Mouse (Mus musculus) left cerebral cortex, adult 2 months (tissue): Measurements from ENCODE around the gene Hkdc1. TPM values are rescaled to one million over a fixed set of nuclear protein-coding genes. Genes with fewer than 3 reads are reported as not detected.

Source experiments
- DNase-seq, 2 experiments: peaks; one replicate each; pipeline ENCODE4 v3.0.0; 2021 to 2022; ENCODE audit warnings: low spot score in 2 of 2, mixed read lengths in 1 of 2; ENCODE audit errors: extremely low spot score in 1 of 2
- H3K27ac ChIP-seq: fragments of 200-600 bp; 2 replicates; pipeline ENCODE4 v1.8.1; 2022
- H3K4me3 ChIP-seq: fragments of 200-600 bp; 2 replicates; pipeline ENCODE4 v1.8.1; 2022
- CTCF ChIP-seq: fragments of 200-600 bp; IDR thresholded peaks from 2 replicates; pipeline ENCODE4 v1.8.1; 2022; ENCODE audit warnings: antibody characterized with exemption, mild to moderate bottlenecking, moderate library complexity
- intact Hi-C: fragments of 180-260 bp; cut with DNase I; formaldehyde crosslinking; loops from one replicate; pipeline ENCODE4 v1.15.1; 2025
- total RNA-seq, 2 experiments: library from RNA; stranded (reverse); gene quantifications; 2 replicates each; pipeline ENCODE4 v1.2.3; 2021

Gene Hkdc1
- total RNA-seq, 2 experiments from 2014 or later, result 10.1 to 11.4 TPM

DNA sequence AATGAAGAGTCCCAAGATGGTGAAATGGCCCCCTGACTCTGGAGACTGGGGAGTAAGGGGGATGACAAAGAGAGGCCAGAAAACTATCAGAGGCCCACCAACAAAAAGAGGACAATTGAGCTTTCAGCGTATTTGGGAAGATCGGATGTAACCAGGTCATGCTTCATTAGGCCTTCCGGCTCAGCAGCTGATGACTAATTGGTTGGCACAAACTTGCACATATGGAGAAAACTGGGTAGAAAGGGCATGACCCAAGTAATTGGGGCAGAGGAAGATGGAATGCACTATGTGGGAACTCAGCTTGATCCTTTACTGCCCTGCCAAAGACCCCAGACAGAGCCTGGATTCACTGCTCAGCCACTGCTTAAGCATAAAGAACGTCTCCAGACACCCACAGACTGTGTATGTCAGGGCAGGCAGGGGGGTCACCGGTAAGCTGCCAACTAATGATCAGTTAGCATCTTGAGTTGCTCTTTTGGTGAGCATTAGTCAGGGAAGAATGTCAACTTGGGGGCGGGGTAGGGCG is 3.4 kb downstream of the Hkdc1 start:
- DNase-seq, result no peak
- Histone ChIP-seq H3K27ac (no peak overlapping the region), H3K4me3 (no peak overlapping the region)
- no peak for TF ChIP-seq CTCF
- intact Hi-C loops, result no loop called here

DNA sequence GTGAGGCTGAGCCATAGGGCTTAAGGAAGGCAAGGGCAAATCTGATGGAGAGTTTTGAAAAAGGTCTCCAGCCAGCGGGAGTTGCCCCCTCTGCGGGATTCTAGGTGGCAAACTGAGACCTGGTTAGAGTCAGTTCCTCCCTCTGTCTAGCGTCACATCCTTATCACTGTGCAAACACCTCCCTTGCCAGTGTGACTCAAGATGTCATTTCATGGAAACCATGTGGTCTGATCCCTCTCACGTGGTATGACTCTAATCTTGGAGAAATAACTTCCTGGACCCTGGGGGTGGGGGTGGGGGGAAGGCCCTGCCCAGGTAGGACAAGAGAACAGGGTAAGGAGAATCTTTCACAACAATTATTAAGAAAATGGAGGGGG is 8.7 kb downstream of the Hkdc1 start:
- no peak for DNase-seq
- intact Hi-C loops, result loop anchor here (5.0 kb wide), 1 partner anchor 71 kb away; no protein-coding TSS in a partner anchor
- no peak overlapping the region for H3K4me3 ChIP-seq
- no peak for TF ChIP-seq CTCF
- no peak overlapping the region for H3K27ac ChIP-seq

DNA sequence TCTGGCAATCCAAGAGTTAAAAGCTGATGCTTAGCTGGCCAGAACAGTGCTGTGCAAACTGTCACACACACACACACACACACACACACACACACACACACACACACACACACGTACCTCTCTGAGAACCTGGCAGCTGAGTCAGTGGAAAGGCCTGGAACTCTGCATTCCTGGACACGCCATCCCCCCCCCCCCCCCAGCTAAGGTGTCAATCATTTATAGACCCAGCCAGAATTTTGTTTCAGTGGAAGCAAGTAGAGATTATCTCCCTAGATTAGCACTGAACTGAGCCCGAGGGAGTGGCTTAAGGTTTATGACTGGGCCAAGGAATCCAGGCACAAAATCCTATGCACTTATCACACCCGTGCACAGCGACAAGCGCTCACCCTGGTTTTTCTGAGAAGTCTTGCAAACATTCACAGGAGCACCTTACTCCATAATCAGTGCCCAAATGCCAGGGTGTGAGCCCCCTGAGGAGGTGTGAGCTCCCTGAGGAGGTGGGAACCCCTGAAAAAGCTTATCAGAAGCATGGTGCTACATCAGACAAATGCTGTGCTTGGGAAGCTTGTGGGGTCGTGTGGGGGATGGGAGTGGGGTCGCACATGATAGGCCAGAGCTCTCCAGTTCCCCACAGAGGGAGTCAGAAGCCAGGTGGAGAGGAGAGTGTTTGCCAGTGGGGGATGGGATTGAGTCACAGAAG is 9.2 kb downstream of the Hkdc1 start:
- DNase-seq, result no peak
- no peak for TF ChIP-seq CTCF
- intact Hi-C loops, result loop anchor here (5.0 kb wide), 1 partner anchor 71 kb away; no protein-coding TSS in a partner anchor
- Histone ChIP-seq H3K27ac (peak overlapping the region; percentile 11; the same call in 1 of the 2 replicates), H3K4me3 (no peak overlapping the region)

GRCm38 (mm10) chr10:62411431-62412410 is 10.6 kb downstream of the Hkdc1 start:
- Histone ChIP-seq H3K27ac (peak overlapping the region; percentile 76), H3K4me3 (peak overlapping the region; percentile 23)
- peak in 1 of 2 experiments; percentile 28 for DNase-seq
- intact Hi-C loops, result loop anchor here (1.0 to 5.0 kb wide), 3 partner anchors 69 to 225 kb away; no protein-coding TSS in a partner anchor
- no peak for TF ChIP-seq CTCF

DNA sequence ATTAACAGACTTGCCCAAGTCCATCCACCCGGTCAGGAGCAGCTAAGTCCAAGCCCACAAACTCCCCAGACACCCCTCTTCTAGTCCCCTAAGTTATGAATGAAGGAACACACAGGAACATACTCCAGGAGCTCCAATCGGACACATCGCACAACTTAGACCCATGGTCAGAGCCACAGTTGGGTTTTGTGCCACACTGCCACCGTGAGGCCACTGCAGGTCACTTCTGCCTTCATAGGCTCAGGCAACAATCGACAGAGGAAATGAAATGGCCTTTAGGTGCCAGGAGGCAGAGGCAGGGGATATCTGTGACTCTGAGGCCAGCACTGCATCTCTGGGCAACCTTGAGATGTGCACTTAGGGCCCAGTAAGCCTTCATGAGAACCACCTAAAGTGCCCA is 11.3 kb downstream of the Hkdc1 start:
- peak; percentile 62 to 76 for DNase-seq
- TF ChIP-seq CTCF, result peak; percentile 84
- intact Hi-C loops, result loop anchor here (1.0 to 5.0 kb wide), 3 partner anchors 69 to 224 kb away; no protein-coding TSS in a partner anchor
- Histone ChIP-seq H3K4me3 (peak overlapping the region; percentile 23), H3K27ac (peak overlapping the region; percentile 76)

DNA sequence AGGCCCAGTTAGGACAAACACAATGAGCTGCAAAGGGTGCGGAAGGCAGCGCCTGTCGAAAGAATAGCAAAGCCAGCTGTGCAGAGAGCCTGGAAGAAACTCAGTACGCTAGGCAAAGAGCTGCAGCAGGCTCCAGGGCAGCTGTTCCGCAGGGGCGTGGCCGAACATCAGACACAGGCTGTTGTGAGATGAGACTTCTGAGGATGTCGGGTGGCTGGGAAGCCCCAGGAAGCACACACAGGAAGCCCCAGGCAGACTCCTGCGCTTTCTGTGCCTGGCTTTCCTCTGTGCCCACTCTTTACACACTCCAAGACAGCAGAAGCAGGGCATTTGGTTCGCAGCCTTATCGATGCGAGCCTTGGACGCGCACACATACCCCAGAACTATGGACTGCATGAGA is 17.4 kb downstream of the Hkdc1 start:
- no peak overlapping the region for H3K4me3 ChIP-seq
- no peak overlapping the region for H3K27ac ChIP-seq
- intact Hi-C loops, result no loop called here
- no peak for TF ChIP-seq CTCF
- DNase-seq, result no peak

- TF ChIP-seq CTCF, result no peak
- intact Hi-C loops, result no loop called here
- H3K4me3 ChIP-seq, result no peak overlapping the region
- H3K27ac ChIP-seq, result no peak overlapping the region
- no peak for DNase-seq
These were observed 20.6 kb downstream of the Hkdc1 start for GRCm38 (mm10) chr10:62401641-62402111.

- intact Hi-C loops, result no loop called here
- Histone ChIP-seq H3K27ac (no peak overlapping the region), H3K4me3 (no peak overlapping the region)
- DNase-seq, result no peak
- TF ChIP-seq CTCF, result no peak
These were observed 39.3 kb downstream of the Hkdc1 start for GRCm38 (mm10) chr10:62383011-62383410.

GRCm38 (mm10) chr10:62380936-62381335 is 41.4 kb downstream of the Hkdc1 start:
- intact Hi-C loops, result no loop called here
- DNase-seq, result no peak
- no peak overlapping the region for H3K4me3 ChIP-seq
- no peak overlapping the region for H3K27ac ChIP-seq
- TF ChIP-seq CTCF, result peak; percentile 41

DNA sequence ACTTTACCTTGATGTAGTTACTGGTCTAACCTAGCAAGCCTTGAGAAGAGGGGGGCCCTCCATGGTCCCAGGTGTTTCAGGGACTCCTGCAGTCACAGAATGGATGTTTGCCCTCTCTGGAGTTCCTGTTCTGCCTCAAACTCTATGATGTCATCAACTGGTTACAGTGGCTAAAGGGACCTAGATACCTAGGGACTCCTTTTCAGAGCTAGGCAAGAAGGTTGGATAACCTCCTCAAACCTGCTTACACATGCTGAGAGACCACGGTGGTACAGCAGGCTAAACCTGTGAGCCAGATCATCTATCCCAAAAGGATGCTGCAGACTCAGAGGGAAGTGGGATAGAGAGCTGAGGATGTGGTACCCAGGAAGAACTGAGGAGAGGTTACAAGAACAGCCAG is 42.5 kb downstream of the Hkdc1 start, which contains the start of gene Hk1:
Gene Hk1 (minus strand): TSS at position 101 of the 400 bp plus-strand sequence.
- DNase-seq, result no peak
- no peak within 1 kb of the TSS for H3K4me3 ChIP-seq
- no peak for TF ChIP-seq CTCF
- intact Hi-C loops, result loop anchor here (5.0 kb wide), 1 partner anchor 188 kb away; no protein-coding TSS in a partner anchor
- H3K27ac ChIP-seq, result no peak within 1 kb of the TSS

- intact Hi-C loops, result no loop called here
- no peak for DNase-seq
- no peak overlapping the region for H3K27ac ChIP-seq
- no peak overlapping the region for H3K4me3 ChIP-seq
- no peak; the same call in 1 of the 2 replicates for TF ChIP-seq CTCF
These were observed 63.5 kb downstream of the Hkdc1 start for GRCm38 (mm10) chr10:62358827-62359226.
